Mouse (Mus musculus): Measurements from ENCODE around the gene Hhip. TPM values are rescaled to one million over a fixed set of nuclear protein-coding genes. Genes with fewer than 3 reads are reported as not detected.

Hhip gene
- polyA plus RNA-seq, 1 experiment from 2014 or later: 0.46 TPM

DNA sequence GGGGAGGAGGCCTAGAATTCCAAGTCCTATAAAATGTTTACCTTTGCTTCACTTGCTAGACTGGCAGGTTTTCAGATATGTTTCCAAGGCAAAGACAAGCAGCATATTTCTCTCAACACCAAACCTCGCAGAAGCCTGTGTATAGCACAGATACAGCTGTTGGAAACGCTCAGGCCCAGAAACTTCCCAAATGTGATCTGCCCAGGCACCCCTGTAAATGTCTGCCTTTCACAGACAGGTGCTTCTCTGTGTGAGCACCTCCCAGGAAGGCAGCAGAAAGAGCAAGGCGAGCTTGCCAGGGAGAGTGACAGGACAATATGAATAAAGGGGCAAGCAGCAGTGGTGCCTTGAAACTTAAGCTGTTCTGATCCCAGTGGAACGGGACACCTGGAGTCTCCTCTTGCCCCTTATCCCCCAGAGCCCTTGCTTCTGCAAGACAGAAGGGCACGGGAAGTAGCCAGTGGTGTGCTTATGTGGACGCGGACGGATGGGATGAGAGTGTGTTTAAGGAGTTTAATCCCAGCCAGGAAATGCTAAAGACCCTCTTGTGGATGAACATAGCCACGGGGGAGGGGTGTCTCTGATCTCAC is 120.9 kb downstream of the Hhip start:
- Histone ChIP-seq H3K36me3 (ENCODE audit: control insufficient read depth, insufficient read depth, low read length) (no peaks in the 10 kb centered on the region), H3K27me3 (ENCODE audit: control insufficient read depth, insufficient read depth, low read length) (no peaks in the 10 kb centered on the region), H3K27ac (replicated peaks in 1 of 2; ENCODE audit: control insufficient read depth in 1 of 2, insufficient read depth in 1 of 2, low read depth in 2 of 2, low read length in 2 of 2) (no peak overlapping the region), H3K4me2 (ENCODE audit: low read length) (no peak overlapping the region), H3K4me1 (ENCODE audit: control insufficient read depth in 2 of 2, insufficient read depth in 2 of 2, low read length in 2 of 2) (no peaks in the 10 kb centered on the region), H3K9me3 (ENCODE audit: control insufficient read depth, low read length) (no peaks in the 10 kb centered on the region), H3K9ac (ENCODE audit: low read length) (no peak overlapping the region), H3K4me3 (ENCODE audit: control insufficient read depth in 1 of 2, insufficient read depth in 1 of 2, low read depth in 1 of 2, low read length in 2 of 2) (no peak overlapping the region)
- WGBS: 64% methylated on average over 9 of the region's 9 CpGs
- ATAC-seq (ENCODE audit: insufficient number of reproducible peaks, insufficient read depth, low FRiP score, low read depth): no peak

DNA sequence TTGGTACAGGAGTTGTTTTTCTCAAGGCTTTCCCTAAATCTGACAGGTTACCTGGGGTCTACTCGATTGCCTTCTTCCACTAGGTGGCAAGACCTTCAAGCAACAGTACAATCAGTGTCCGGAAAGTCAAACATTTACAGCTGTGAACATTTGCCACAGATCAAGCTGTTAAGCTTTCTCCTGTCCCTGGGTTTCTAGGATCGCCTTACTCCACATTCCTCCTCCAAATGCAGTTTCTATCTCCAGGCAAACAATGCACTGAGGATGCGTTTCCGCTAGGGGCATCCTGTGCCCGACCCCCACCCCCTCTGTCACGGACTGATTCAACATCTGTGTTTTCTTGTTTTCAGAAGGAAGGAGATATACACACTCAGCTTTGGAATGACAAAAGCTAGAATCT is 122.0 kb downstream of the Hhip start:
- WGBS: 36% methylated on average over 7 of the region's 7 CpGs
- Histone ChIP-seq H3K27ac (replicated peaks in 1 of 2; ENCODE audit: control insufficient read depth in 1 of 2, insufficient read depth in 1 of 2, low read depth in 2 of 2, low read length in 2 of 2) (no peak overlapping the region), H3K9me3 (ENCODE audit: control insufficient read depth, low read length) (no peaks in the 10 kb centered on the region), H3K36me3 (ENCODE audit: control insufficient read depth, insufficient read depth, low read length) (no peaks in the 10 kb centered on the region), H3K4me2 (ENCODE audit: low read length) (no peak overlapping the region), H3K4me3 (ENCODE audit: control insufficient read depth in 1 of 2, insufficient read depth in 1 of 2, low read depth in 1 of 2, low read length in 2 of 2) (no peak overlapping the region), H3K9ac (ENCODE audit: low read length) (no peak overlapping the region), H3K4me1 (ENCODE audit: control insufficient read depth in 2 of 2, insufficient read depth in 2 of 2, low read length in 2 of 2) (no peaks in the 10 kb centered on the region), H3K27me3 (ENCODE audit: control insufficient read depth, insufficient read depth, low read length) (no peaks in the 10 kb centered on the region)
- ATAC-seq (ENCODE audit: insufficient number of reproducible peaks, insufficient read depth, low FRiP score, low read depth): no peak

DNA sequence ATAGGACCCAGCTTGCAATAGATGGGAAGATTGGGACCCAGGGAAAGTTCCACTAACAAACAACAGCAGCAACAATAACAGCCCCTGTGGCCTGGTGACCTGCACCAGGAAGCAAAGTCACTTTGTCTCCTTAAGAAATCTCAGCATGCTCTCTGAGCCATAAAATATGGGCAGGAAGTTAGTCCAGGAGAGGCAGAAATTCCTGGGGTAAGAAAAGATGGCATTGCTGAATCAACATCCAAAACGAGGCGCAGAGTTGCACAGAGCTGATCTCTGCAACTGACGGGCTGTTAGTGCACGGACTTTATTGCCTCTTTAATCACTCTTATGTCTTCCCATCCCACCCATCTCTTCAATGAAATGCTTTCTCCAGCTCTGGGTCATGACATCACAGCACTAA is 128.6 kb downstream of the Hhip start:
- Histone ChIP-seq H3K4me3 (ENCODE audit: control insufficient read depth in 1 of 2, insufficient read depth in 1 of 2, low read depth in 1 of 2, low read length in 2 of 2) (no peak overlapping the region), H3K4me1 (ENCODE audit: control insufficient read depth in 2 of 2, insufficient read depth in 2 of 2, low read length in 2 of 2) (no peaks in the 10 kb centered on the region), H3K27ac (replicated peaks in 1 of 2; ENCODE audit: control insufficient read depth in 1 of 2, insufficient read depth in 1 of 2, low read depth in 2 of 2, low read length in 2 of 2) (no peak overlapping the region), H3K9me3 (ENCODE audit: control insufficient read depth, low read length) (no peaks in the 10 kb centered on the region), H3K9ac (ENCODE audit: low read length) (no peak overlapping the region), H3K4me2 (ENCODE audit: low read length) (no peak overlapping the region), H3K36me3 (ENCODE audit: control insufficient read depth, insufficient read depth, low read length) (no peaks in the 10 kb centered on the region), H3K27me3 (ENCODE audit: control insufficient read depth, insufficient read depth, low read length) (no peaks in the 10 kb centered on the region)
- WGBS: 69% methylated on average over 4 of the region's 4 CpGs
- ATAC-seq (ENCODE audit: insufficient number of reproducible peaks, insufficient read depth, low FRiP score, low read depth): no peak

DNA sequence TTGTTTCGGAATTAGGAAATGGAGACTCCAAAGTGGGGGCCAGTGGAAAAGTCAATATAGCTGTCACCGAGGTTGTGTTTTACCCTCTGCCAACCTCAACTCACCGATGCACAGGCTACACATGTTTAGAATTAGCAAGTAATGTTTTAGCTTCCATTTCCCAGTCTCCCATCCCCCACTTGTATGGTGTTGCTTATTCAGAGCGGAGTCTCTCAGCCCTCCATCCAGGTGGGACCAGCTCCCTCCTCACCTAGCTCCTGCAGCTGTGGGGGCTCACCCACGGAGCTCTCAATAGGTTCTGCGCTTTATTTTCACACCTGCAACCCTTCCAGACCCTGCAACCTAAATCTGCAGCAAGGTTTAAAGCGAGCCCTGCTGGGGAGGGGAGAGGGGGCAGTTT is 140.6 kb downstream of the Hhip start:
- H3K4me3 ChIP-seq (ENCODE audit: control insufficient read depth in 1 of 2, insufficient read depth in 1 of 2, low read depth in 1 of 2, low read length in 2 of 2): no peak overlapping the region
- H3K36me3 ChIP-seq (ENCODE audit: control insufficient read depth, insufficient read depth, low read length): no peaks in the 10 kb centered on the region
- no peak overlapping the region for H3K9ac ChIP-seq (ENCODE audit: low read length)
- no peak overlapping the region for H3K27ac ChIP-seq (replicated peaks in 1 of 2; ENCODE audit: control insufficient read depth in 1 of 2, insufficient read depth in 1 of 2, low read depth in 2 of 2, low read length in 2 of 2)
- no peaks in the 10 kb centered on the region for H3K4me1 ChIP-seq (ENCODE audit: control insufficient read depth in 2 of 2, insufficient read depth in 2 of 2, low read length in 2 of 2)
- H3K4me2 ChIP-seq (ENCODE audit: low read length): no peak overlapping the region
- H3K27me3 ChIP-seq (ENCODE audit: control insufficient read depth, insufficient read depth, low read length): no peaks in the 10 kb centered on the region
- H3K9me3 ChIP-seq (ENCODE audit: control insufficient read depth, low read length): no peaks in the 10 kb centered on the region
- ATAC-seq (ENCODE audit: insufficient number of reproducible peaks, insufficient read depth, low FRiP score, low read depth): no peak
- WGBS: 59% methylated on average over 7 of the region's 7 CpGs
